Mouse (Mus musculus): ENCODE measurements around the gene Tmem221. TPM values are rescaled to one million over a fixed set of nuclear protein-coding genes. Genes with fewer than 3 reads are reported as not detected.
"Not testable (repeated sequence)": the region's sequence is repeated elsewhere in the genome, so short reads cannot be mapped to it uniquely, and the experiment has no call there.

Tmem221 gene
- polyA plus RNA-seq, 1 experiment = not detected

DNA sequence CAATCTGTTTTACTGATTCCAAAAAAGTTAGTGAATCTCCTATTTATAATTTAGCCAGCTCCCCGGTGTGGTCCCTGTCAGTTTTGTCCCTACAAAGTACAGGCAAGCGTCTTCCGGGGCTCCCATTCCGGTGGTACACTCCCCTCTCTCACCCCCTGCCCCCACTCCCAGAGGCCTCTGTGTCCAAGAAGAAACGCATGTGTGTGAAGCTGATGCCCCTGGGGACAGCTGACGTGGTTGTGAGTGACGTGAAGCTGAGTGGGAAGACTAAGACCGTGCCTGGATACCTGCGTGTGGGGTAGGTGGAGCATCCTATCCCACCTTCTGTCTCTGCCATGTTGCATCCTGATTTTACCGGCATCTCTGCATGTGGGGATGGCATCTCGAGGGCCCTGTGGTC lies 13.6 kb downstream of the Tmem221 start:
- no peak overlapping the region for H3K4me3 ChIP-seq (ENCODE audit: insufficient read depth, low read depth, low read length)
- TF ChIP-seq CTCF (IDR thresholded peaks at IDR 0.05; ENCODE audit: insufficient read depth, low read depth, low read length) = no peak
- no peak for TF ChIP-seq POLR2A (IDR thresholded peaks at IDR 0.05; ENCODE audit: insufficient read depth, low read depth, low read length)
- WGBS = 89% methylated on average over 11 of the region's 11 CpGs
- peaks cover 10% of the 10 kb centered on the region for H3K4me1 ChIP-seq (ENCODE audit: control insufficient read depth, insufficient read depth, low read length)
- H3K27ac ChIP-seq (ENCODE audit: insufficient read depth, low read depth, low read length) = no peak overlapping the region

DNA sequence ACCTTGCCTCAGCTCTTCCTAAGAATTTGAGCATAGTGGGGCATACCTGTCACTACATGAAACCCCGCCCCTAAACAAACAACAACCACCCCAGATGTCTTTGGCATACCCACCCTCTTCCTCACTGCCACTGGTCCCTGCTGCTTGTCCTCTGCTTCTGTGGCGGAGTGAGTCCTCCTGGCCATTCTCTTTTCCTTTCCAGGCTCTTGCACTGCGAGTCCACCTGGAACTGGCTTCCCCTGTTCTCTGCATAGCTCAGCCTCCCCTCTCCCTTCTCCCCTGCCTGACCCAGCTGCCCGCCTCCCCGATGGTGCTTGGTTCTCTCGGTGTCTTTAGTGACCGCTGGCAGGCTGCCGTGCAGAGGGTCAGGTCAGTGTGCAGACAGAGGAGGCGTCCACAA lies 14.9 kb downstream of the Tmem221 start:
- TF ChIP-seq POLR2A (IDR thresholded peaks at IDR 0.05; ENCODE audit: insufficient read depth, low read depth, low read length) (no peak), CTCF (IDR thresholded peaks at IDR 0.05; ENCODE audit: insufficient read depth, low read depth, low read length) (no peak)
- Histone ChIP-seq H3K27ac (ENCODE audit: insufficient read depth, low read depth, low read length) (no peak overlapping the region), H3K4me1 (ENCODE audit: control insufficient read depth, insufficient read depth, low read length) (peaks cover 10% of the 10 kb centered on the region), H3K4me3 (ENCODE audit: insufficient read depth, low read depth, low read length) (peak overlapping the region; percentile 85; the same call in 1 of the 2 replicates)
- WGBS = 87% methylated on average over 9 of the region's 9 CpGs

DNA sequence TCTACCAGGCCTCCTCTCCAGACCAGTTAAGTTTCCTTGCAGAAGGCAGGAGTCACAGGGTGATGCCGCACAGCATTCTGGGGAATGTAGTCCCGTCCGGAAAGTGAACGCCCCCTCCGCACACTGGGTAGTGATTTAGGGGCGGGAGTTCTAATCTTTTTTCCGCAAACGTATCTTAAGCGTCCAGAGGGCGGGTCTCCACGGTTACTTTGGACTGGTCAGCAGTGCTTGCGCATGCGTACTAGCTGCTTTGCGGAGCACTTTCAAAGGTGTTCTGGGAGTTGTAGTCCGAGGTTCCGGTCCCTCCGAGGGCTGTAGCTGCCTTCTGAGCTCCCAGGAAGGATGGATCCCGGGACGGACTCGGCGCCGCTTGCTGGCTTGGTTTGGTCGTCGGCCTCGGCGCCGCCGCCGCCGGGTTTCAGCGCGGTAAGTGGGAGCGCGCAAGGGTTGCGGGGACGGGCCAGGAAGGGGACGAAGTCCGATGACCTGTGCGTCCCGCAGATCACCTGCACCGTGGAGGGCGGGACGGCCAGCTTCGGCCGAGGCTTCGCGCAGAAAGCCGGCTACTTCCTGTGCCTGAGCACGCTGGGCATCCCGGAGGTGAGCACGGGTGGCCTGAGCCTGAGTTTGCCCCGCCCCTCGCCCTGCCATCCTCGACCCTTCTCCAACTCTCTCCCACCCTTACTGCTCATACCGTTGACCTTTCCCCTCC lies 15.9 kb downstream of the Tmem221 start, which contains the start of gene Mvb12a:
Mvb12a (plus strand) TSS at position 291 of the 712 bp plus-strand sequence.
- 0 out of 2 replicates have a peak, but pooled peaks have one; percentile 23 for TF ChIP-seq POLR2A (IDR thresholded peaks at IDR 0.05; ENCODE audit: insufficient read depth, low read depth, low read length)
- TF ChIP-seq CTCF (IDR thresholded peaks at IDR 0.05; ENCODE audit: insufficient read depth, low read depth, low read length) = no peak
- 0 out of 2 replicates have a peak within 1 kb of the TSS, but pooled peaks have one; percentile 23 for H3K27ac ChIP-seq (ENCODE audit: insufficient read depth, low read depth, low read length)
- under 1% methylated on average over 54 of the region's 55 CpGs for WGBS
- H3K4me3 ChIP-seq (ENCODE audit: insufficient read depth, low read depth, low read length) = peak within 1 kb of the TSS; percentile 85
- H3K4me1 ChIP-seq (ENCODE audit: control insufficient read depth, insufficient read depth, low read length) = peaks cover 10% of the 10 kb centered on the region

DNA sequence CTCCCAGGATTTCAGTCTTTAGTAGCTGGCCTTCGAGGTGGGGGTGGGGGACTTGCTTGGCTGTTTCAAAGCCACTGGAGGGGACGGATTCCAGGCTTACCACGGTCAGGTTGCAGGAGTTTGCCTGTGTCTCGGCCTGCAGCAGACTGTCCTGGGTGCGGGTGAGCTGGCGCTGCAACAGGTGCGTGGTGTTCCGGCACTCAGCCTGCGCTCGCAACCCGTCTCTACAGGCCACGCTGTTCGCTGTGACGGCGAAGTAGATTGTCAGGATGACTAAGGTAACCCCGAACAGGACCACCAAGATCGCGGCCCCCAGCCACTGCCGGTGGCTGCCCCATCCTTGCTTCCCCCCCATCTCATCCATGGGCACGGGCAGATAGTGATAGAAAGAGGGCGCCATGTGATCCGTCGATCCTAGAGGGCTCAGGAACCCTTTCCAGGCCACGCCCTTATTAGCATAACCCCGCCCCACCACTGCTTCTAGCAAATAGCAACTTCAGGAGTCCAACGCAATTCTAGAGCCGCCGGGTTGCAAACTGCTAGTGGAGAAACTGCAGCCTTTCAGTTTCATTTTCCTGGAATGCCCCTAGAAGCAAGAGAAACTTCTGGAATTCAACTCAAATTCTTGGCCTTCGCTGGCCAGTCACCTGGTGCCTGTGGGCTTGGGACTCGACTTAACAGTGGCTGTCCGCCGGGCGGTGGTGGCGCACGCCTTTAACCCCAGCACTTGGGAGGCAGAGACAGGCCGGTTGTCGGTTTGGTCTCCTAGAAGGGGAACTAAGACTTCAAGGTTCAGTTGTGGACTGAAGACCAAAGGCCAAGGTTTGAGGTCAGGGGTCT lies 21.4 kb downstream of the Tmem221 start, which contains the start of gene Bst2:
Bst2 (minus strand) TSS at position 429 of the 840 bp plus-strand sequence.
- TF ChIP-seq POLR2A (IDR thresholded peaks at IDR 0.05; ENCODE audit: insufficient read depth, low read depth, low read length) (no peak), CTCF (IDR thresholded peaks at IDR 0.05; ENCODE audit: insufficient read depth, low read depth, low read length) (no peak)
- Histone ChIP-seq H3K4me1 (ENCODE audit: control insufficient read depth, insufficient read depth, low read length) (peaks cover 10% of the 10 kb centered on the region), H3K27ac (ENCODE audit: insufficient read depth, low read depth, low read length) (no peak within 1 kb of the TSS), H3K4me3 (ENCODE audit: insufficient read depth, low read depth, low read length) (peak within 1 kb of the TSS; percentile 46)
- WGBS = 7% methylated on average over 37 of the region's 37 CpGs

DNA sequence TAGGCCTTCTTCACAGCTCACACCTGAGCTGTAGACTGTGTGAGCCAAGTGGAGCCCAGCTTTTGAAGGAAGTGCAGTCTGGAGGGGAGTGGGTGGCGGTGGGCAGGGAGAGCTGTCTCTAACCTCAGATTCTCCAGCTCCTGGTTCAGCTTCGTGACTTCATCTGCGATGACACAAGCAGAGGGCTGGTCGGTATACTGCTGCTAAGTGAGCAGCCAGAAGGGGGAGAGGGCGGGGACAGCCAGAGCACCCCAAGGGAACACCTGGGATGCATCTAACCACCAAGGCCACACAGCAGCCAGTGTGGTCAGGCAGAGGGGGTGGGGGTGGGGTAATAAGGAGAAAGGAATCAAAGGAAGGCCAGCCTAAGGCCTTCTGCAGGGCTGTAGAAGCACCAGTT lies 23.0 kb downstream of the Tmem221 start:
- no peak overlapping the region for H3K4me3 ChIP-seq (ENCODE audit: insufficient read depth, low read depth, low read length)
- H3K4me1 ChIP-seq (ENCODE audit: control insufficient read depth, insufficient read depth, low read length) = peaks cover 10% of the 10 kb centered on the region
- H3K27ac ChIP-seq (ENCODE audit: insufficient read depth, low read depth, low read length) = no peak overlapping the region
- TF ChIP-seq POLR2A (IDR thresholded peaks at IDR 0.05; ENCODE audit: insufficient read depth, low read depth, low read length) (no peak), CTCF (IDR thresholded peaks at IDR 0.05; ENCODE audit: insufficient read depth, low read depth, low read length) (no peak)
- WGBS = 79% methylated on average over 5 of the region's 5 CpGs

DNA sequence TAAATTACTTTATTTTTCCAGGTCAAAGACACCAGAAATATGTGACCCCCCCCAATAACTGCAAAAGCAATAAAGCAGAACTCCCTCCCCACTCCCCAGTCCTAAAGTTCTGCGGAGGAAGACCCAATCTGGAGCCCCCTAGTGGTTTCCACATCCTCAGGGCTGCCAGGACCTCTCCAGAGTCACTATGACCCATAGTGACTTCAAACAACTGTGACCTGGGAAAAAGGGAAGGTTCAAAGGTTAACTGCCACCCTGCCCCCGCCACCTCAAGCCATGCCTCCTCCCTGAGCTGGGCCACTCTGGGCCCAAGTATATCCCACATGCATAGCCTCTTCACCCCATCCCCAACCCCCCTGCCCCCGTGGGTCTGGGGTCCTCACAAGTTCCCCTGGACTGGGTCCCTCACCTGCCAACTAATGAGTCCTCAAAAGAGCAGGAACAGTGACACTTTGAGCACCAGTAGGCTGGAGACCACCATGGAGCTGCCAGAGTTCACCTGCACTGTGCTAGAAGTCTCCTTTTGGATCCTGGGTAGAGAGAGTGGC lies 24.3 kb downstream of the Tmem221 start:
- Histone ChIP-seq H3K27ac (ENCODE audit: insufficient read depth, low read depth, low read length) (no peak overlapping the region), H3K4me3 (ENCODE audit: insufficient read depth, low read depth, low read length) (no peak overlapping the region), H3K4me1 (ENCODE audit: control insufficient read depth, insufficient read depth, low read length) (peaks cover 10% of the 10 kb centered on the region)
- TF ChIP-seq POLR2A (IDR thresholded peaks at IDR 0.05; ENCODE audit: insufficient read depth, low read depth, low read length) (no peak), CTCF (IDR thresholded peaks at IDR 0.05; ENCODE audit: insufficient read depth, low read depth, low read length) (no peak)
- 46% methylated on average over 3 of the region's 3 CpGs for WGBS

GRCm38 (mm10) chr8:71530735-71531467 lies 27.8 kb downstream of the Tmem221 start:
- not testable (repeated sequence) for H3K27ac ChIP-seq (ENCODE audit: insufficient read depth, low read depth, low read length); H3K4me3 ChIP-seq (ENCODE audit: insufficient read depth, low read depth, low read length); H3K4me1 ChIP-seq (ENCODE audit: control insufficient read depth, insufficient read depth, low read length)
- whole genome bisulfite sequencing = 72% methylated on average over 8 of the region's 12 CpGs

GRCm38 (mm10) chr8:71528362-71529073 lies 30.2 kb downstream of the Tmem221 start:
- WGBS = 85% methylated on average over 11 of the region's 11 CpGs
- H3K27ac ChIP-seq (ENCODE audit: insufficient read depth, low read depth, low read length) = no peak overlapping the region
- H3K4me1 ChIP-seq (ENCODE audit: control insufficient read depth, insufficient read depth, low read length) = peaks cover 3% of the 10 kb centered on the region
- TF ChIP-seq CTCF (IDR thresholded peaks at IDR 0.05; ENCODE audit: insufficient read depth, low read depth, low read length) (no peak), POLR2A (IDR thresholded peaks at IDR 0.05; ENCODE audit: insufficient read depth, low read depth, low read length) (no peak)
- no peak overlapping the region for H3K4me3 ChIP-seq (ENCODE audit: insufficient read depth, low read depth, low read length)
